Mouse (Mus musculus) G1E (cell line): ENCODE results near the gene Hnf1b.

Experiments used
- CTCF ChIP-seq: IDR thresholded peaks from 2 replicates; pipeline ENCODE4 v1.5.1; 2012; ENCODE audit warnings: low read depth, low read length, inconsistent platforms, mixed read lengths
- GATA1 ChIP-seq: IDR thresholded peaks from 2 replicates; pipeline ENCODE4 v1.6.1; 2012; ENCODE audit warnings: borderline replicate concordance, low read length, inconsistent platforms, mixed read lengths
- GATA2 ChIP-seq: IDR thresholded peaks from 2 replicates; pipeline ENCODE4 v1.6.1; 2012; ENCODE audit warnings: low read depth, low read length, inconsistent platforms, borderline replicate concordance
- POLR2AphosphoS5 ChIP-seq: IDR thresholded peaks from 2 replicates; pipeline ENCODE4 v1.6.1; 2012; ENCODE audit warnings: low read depth, low read length, inconsistent platforms; ENCODE audit not compliant: insufficient replicate concordance
- TAL1 ChIP-seq: conservative IDR thresholded peaks from 2 replicates; pipeline ENCODE4 v1.6.1; 2012; ENCODE audit warnings: low read depth, low read length, inconsistent platforms, mixed read lengths

- no peak for TF ChIP-seq TAL1
- no peak for TF ChIP-seq CTCF
- TF ChIP-seq POLR2AphosphoS5, result no peak
- no peak for TF ChIP-seq GATA1
- no peak for TF ChIP-seq GATA2
Observed at GRCm38 (mm10) chr11:83802581-83802980, 47.3 kb upstream of the Hnf1b start.
